8 mouse cellular contexts compared by ENCODE assay signal in the genomic region with DNA sequence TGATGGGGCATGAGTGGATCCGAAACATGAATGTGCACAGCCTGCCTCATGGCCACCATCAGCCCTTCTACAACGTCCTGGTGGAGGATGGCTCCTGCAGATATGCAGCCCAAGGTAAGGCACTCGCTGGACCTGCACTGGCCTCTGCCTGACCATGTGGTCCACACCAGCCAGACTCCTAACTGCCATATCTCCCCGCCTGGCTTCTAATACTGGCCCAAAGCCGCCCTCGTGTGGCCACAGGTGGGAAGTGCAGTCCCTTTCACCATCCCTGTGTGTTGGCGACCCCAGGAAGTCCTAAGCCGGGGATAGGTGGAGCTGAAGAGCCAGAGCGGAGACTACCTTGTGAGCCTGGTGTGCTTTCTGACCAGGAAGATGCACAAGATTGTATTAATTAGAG. TPM values are rescaled to one million over a fixed set of nuclear protein-coding genes. Genes with fewer than 3 reads are reported as not detected.
DNase-seq lines count a peak whose midpoint lies in the region; ATAC-seq and TF ChIP-seq lines count a peak whose summit lies in the region.

No protein-coding gene starts in this region.

- ATAC-seq in common myeloid progenitor, adult 5-6 weeks (replicated peaks; ENCODE audit: low read depth, poor library complexity, severe bottlenecking), result peak; percentile 66
- ATAC-seq in kidney, embryonic 14.5 days (ENCODE audit: low FRiP score, low TSS enrichment), result peak; percentile 28; the same call in 1 of the 2 replicates
- no peak for ATAC-seq in liver, embryonic 13.5 days (ENCODE audit: low read depth)
- 0 out of 2 replicates have a peak, but pooled peaks have one; percentile 47 for ATAC-seq in neural tube, embryonic 14.5 days (ENCODE audit: low read depth)

- no peaks in the 10 kb centered on the region for H3K79me3 ChIP-seq in C2C12 (ENCODE audit: low read depth)

- no peak overlapping the region for H3K4me2 ChIP-seq in kidney, embryonic 14.5 days (replicated peaks; ENCODE audit: low read depth, low read length)
- H3K4me2 ChIP-seq in liver, embryonic 13.5 days, result no peak overlapping the region
- H3K4me2 ChIP-seq in neural tube, embryonic 14.5 days (ENCODE audit: low read depth, low read length), result no peak overlapping the region

- H3K36me3 ChIP-seq in C2C12 (ENCODE audit: control insufficient read depth, insufficient read depth), result no peaks in the 10 kb centered on the region
- peaks cover 90% of the 10 kb centered on the region for H3K36me3 ChIP-seq in kidney, embryonic 14.5 days (ENCODE audit: control insufficient read depth, insufficient read depth, low read length)
- H3K36me3 ChIP-seq in liver, embryonic 13.5 days, result peaks cover 74% of the 10 kb centered on the region
- H3K36me3 ChIP-seq in neural tube, embryonic 14.5 days (ENCODE audit: control insufficient read depth, insufficient read depth, low read length), result peaks cover 59% of the 10 kb centered on the region

- DNase-seq in WW6 (ENCODE audit: low read depth, low spot score), result peak; percentile 29
- peak; percentile 58 to 64 for DNase-seq in gastrocnemius, postnatal 36 days
- DNase-seq in liver, embryonic 13.5 days, result peak; percentile 34
- DNase-seq in thymus, postnatal 4 days, result peak; percentile 81

- H3K27ac ChIP-seq in kidney, embryonic 14.5 days (ENCODE audit: low read depth, low read length), result no peak overlapping the region
- no peak overlapping the region for H3K27ac ChIP-seq in liver, embryonic 13.5 days
- no peak overlapping the region for H3K27ac ChIP-seq in neural tube, embryonic 14.5 days (ENCODE audit: low read depth, low read length)

- H3K9ac ChIP-seq in kidney, embryonic 14.5 days (ENCODE audit: low read depth, low read length), result no peak overlapping the region
- no peak overlapping the region for H3K9ac ChIP-seq in liver, embryonic 13.5 days
- no peak overlapping the region for H3K9ac ChIP-seq in neural tube, embryonic 14.5 days (replicated peaks; ENCODE audit: low read depth, low read length)

- no peaks in the 10 kb centered on the region for H3K9me3 ChIP-seq in kidney, embryonic 14.5 days (ENCODE audit: control insufficient read depth, low read length)
- H3K9me3 ChIP-seq in liver, embryonic 13.5 days (replicated peaks), result no peaks in the 10 kb centered on the region
- H3K9me3 ChIP-seq in neural tube, embryonic 14.5 days (ENCODE audit: control insufficient read depth, low read length), result no peaks in the 10 kb centered on the region

- H3K4me3 ChIP-seq in C2C12 (ENCODE audit: insufficient read depth, poor library complexity, severe bottlenecking), result no peak overlapping the region
- no peak overlapping the region for H3K4me3 ChIP-seq in kidney, embryonic 14.5 days (ENCODE audit: low read length)
- H3K4me3 ChIP-seq in liver, embryonic 13.5 days (replicated peaks), result no peak overlapping the region
- no peak overlapping the region for H3K4me3 ChIP-seq in neural tube, embryonic 14.5 days (ENCODE audit: low read depth, low read length)

- no peaks in the 10 kb centered on the region for H3K79me2 ChIP-seq in C2C12 (ENCODE audit: control insufficient read depth, insufficient read depth)

- no peak overlapping the region for H3ac ChIP-seq in C2C12 (ENCODE audit: control insufficient read depth, insufficient read length, low read depth)

- 33% methylated on average over 9 of the region's 9 CpGs for WGBS in kidney, embryonic 14.5 days
- WGBS in liver, embryonic 13.5 days (ENCODE audit: insufficient replicate concordance), result 36% methylated on average over 9 of the region's 9 CpGs
- 37% methylated on average over 9 of the region's 9 CpGs for WGBS in neural tube, embryonic 14.5 days

- peak; percentile 80 for TF ChIP-seq CTCF in C2C12 (IDR thresholded peaks at IDR 0.05; ENCODE audit: control insufficient read depth, insufficient read depth, insufficient read length)

- H3K27me3 ChIP-seq in C2C12 (ENCODE audit: control insufficient read depth, insufficient read depth, insufficient read length), result no peaks in the 10 kb centered on the region
- no peaks in the 10 kb centered on the region for H3K27me3 ChIP-seq in kidney, embryonic 14.5 days (ENCODE audit: control insufficient read depth, insufficient read depth, low read length)
- H3K27me3 ChIP-seq in liver, embryonic 13.5 days, result no peaks in the 10 kb centered on the region
- H3K27me3 ChIP-seq in neural tube, embryonic 14.5 days (ENCODE audit: control insufficient read depth, insufficient read depth, low read length), result no peaks in the 10 kb centered on the region

- H3K4me1 ChIP-seq in kidney, embryonic 14.5 days (ENCODE audit: control insufficient read depth, insufficient read depth, low read length), result no peaks in the 10 kb centered on the region
- peaks cover 7% of the 10 kb centered on the region for H3K4me1 ChIP-seq in liver, embryonic 13.5 days (replicated peaks)
- H3K4me1 ChIP-seq in neural tube, embryonic 14.5 days (ENCODE audit: control insufficient read depth, insufficient read depth, low read length), result no peaks in the 10 kb centered on the region

- intact Hi-C loops in gastrocnemius, postnatal 36 days (cut with DNase I), result loop anchor here (1.0 kb wide), 1 partner anchor 24 kb away; no protein-coding TSS in a partner anchor

TF ChIP-seq in C2C12, 6 proteins besides CTCF, POLR2A, EP300 and RAD21:
- TF ChIP-seq MAX (IDR thresholded peaks at IDR 0.05) (no peak), MYOG (IDR thresholded peaks at IDR 0.05; ENCODE audit: control insufficient read depth, extremely low read depth, insufficient read length) (no peak), MYOD1 (IDR thresholded peaks at IDR 0.05; ENCODE audit: control insufficient read depth, insufficient read length, low read depth) (no peak)

RNA-seq across cellular contexts. Expression of a gene that starts 25.5 kb away (rescaled TPM):
- polyA plus RNA-seq in C2C12 (2012; fragmentation: generic; extraction: Trizol), result 0.06 TPM
- not detected in 2 replicates for total RNA-seq in common myeloid progenitor, adult 5-6 weeks (2017)
- total RNA-seq in gastrocnemius, postnatal 36 days (2021), result under 1 TPM; 0.44 to 0.71 TPM
- polyA plus RNA-seq in kidney, embryonic 14.5 days (2014; fragmentation: Nextera tagmentation; extraction: Ambion mirVana), result 10.1 and 12.3 TPM in 2 replicates
- 1.5 and 1.8 TPM in 2 replicates for polyA plus RNA-seq in liver, embryonic 13.5 days (2015; fragmentation: Nextera tagmentation; extraction: Ambion mirVana)
- polyA plus RNA-seq in neural tube, embryonic 14.5 days (2014; fragmentation: Nextera tagmentation; extraction: Ambion mirVana), result 2.2 and 2.5 TPM in 2 replicates

RNA-seq across cellular contexts. Expression of a gene that starts 25.5 kb away (rescaled TPM):
- polyA plus RNA-seq in C2C12 (2012; fragmentation: generic; extraction: Trizol), result 16.0 TPM
- 16.1 and 32.3 TPM in 2 replicates for total RNA-seq in common myeloid progenitor, adult 5-6 weeks (2017)
- total RNA-seq in gastrocnemius, postnatal 36 days (2021), result 10 to 100 TPM in 1 of 2 experiments, 1 to 10 TPM in 1; 8.5 to 13.6 TPM
- polyA plus RNA-seq in kidney, embryonic 14.5 days (2014; fragmentation: Nextera tagmentation; extraction: Ambion mirVana), result 38.4 and 82.9 TPM in 2 replicates
- 16.9 and 19.6 TPM in 2 replicates for polyA plus RNA-seq in liver, embryonic 13.5 days (2015; fragmentation: Nextera tagmentation; extraction: Ambion mirVana)
- 143 and 159 TPM in 2 replicates for polyA plus RNA-seq in neural tube, embryonic 14.5 days (2014; fragmentation: Nextera tagmentation; extraction: Ambion mirVana)

Comparison
In these comparisons a context has a peak if more than half of its experiments do, and no peak if none do; other contexts are left out.
1. DNase-seq: peak in every context shown above with its lines; median percentile 81 in thymus, postnatal 4 days; 61 in gastrocnemius, postnatal 36 days; 34 in liver, embryonic 13.5 days; 29 in WW6.